Mouse (Mus musculus) C2C12 (cell line): Measurements from ENCODE around the gene St6galnac6. TPM values are rescaled to one million over a fixed set of nuclear protein-coding genes. Genes with fewer than 3 reads are reported as not detected.

Experiments
- H3K27me3 ChIP-seq: one replicate; pipeline ENCODE4 v1.6.1; 2011; ENCODE audit not compliant: control insufficient read depth, insufficient read depth, insufficient read length
- H3K36me3 ChIP-seq: one replicate; pipeline ENCODE4 v1.6.1; 2011; ENCODE audit not compliant: control insufficient read depth, insufficient read depth
- H3K4me3 ChIP-seq: one replicate; pipeline ENCODE4 v1.5.1; 2011; ENCODE audit warnings: mild to moderate bottlenecking, control low read depth; ENCODE audit not compliant: poor library complexity, insufficient read depth, severe bottlenecking
- H3K79me2 ChIP-seq: one replicate; pipeline ENCODE4 v1.6.1; 2011; ENCODE audit not compliant: control insufficient read depth, insufficient read depth
- H3K79me3 ChIP-seq: one replicate; pipeline ENCODE4 v1.6.1; 2011; ENCODE audit warnings: low read depth, control low read depth
- H3ac ChIP-seq: one replicate; pipeline ENCODE3; 2011; ENCODE audit warnings: low read depth; ENCODE audit not compliant: control insufficient read depth, insufficient read length
- CEBPB ChIP-seq: IDR thresholded peaks from one replicate; pipeline ENCODE4 v1.6.1; 2011; ENCODE audit warnings: low read depth, mild to moderate bottlenecking, control low read depth, moderate library complexity
- CTCF ChIP-seq: IDR thresholded peaks from one replicate; pipeline ENCODE4 v1.5.1; 2011; ENCODE audit not compliant: control insufficient read depth, insufficient read depth, insufficient read length
- FOSL1 ChIP-seq: IDR thresholded peaks from one replicate; pipeline ENCODE4 v1.8.0; 2011; ENCODE audit warnings: mild to moderate bottlenecking, low read length; ENCODE audit not compliant: poor library complexity, insufficient read depth, severe bottlenecking
- MAX ChIP-seq: IDR thresholded peaks from one replicate; pipeline ENCODE4 v1.6.1; 2011; ENCODE audit warnings: mild to moderate bottlenecking, control low read depth
- MYOD1 ChIP-seq: IDR thresholded peaks from one replicate; pipeline ENCODE4 v1.6.1; 2011; ENCODE audit warnings: low read depth; ENCODE audit not compliant: control insufficient read depth, insufficient read length
- MYOG ChIP-seq: IDR thresholded peaks from one replicate; pipeline ENCODE4 v1.6.1; 2011; ENCODE audit not compliant: control insufficient read depth, insufficient read length; ENCODE audit errors: extremely low read depth
- USF1 ChIP-seq: IDR thresholded peaks from one replicate; pipeline ENCODE4 v1.6.1; 2011; ENCODE audit warnings: low read depth, mild to moderate bottlenecking, control low read depth, moderate library complexity
- polyA plus RNA-seq: library from polyadenylated mRNA; unstranded; fragments of >200 nt; fragmentation: generic; extraction: Trizol; gene quantifications from one replicate; pipeline ENCODE4 v1.2.1, GENCODE M21; 2012; ENCODE audit warnings: missing spikeins

The St6galnac6 gene
- polyA plus RNA-seq, 1 experiment: 59.1 TPM

GRCm38 (mm10) chr2:32617109-32617508 lies 17.6 kb downstream of the St6galnac6 start:
- Histone ChIP-seq H3K4me3 (no peak overlapping the region), H3K36me3 (peaks cover 62% of the 10 kb centered on the region), H3K27me3 (no peaks in the 10 kb centered on the region), H3K79me2 (peaks cover 4% of the 10 kb centered on the region), H3ac (no peak overlapping the region), H3K79me3 (peaks cover 1% of the 10 kb centered on the region)
- no peak for TF ChIP-seq CTCF

GRCm38 (mm10) chr2:32617601-32618000 lies 18.1 kb downstream of the St6galnac6 start:
- TF ChIP-seq USF1: no peak
- no peak for TF ChIP-seq FOSL1
- TF ChIP-seq CTCF: no peak
- no peak for TF ChIP-seq MAX

GRCm38 (mm10) chr2:32618051-32618450 lies 18.5 kb downstream of the St6galnac6 start:
- H3ac ChIP-seq: no peak overlapping the region
- H3K4me3 ChIP-seq: no peak overlapping the region
- H3K36me3 ChIP-seq: peaks cover 53% of the 10 kb centered on the region
- TF ChIP-seq MYOD1: peak; percentile 31
- no peak for TF ChIP-seq CEBPB
- H3K79me2 ChIP-seq: no peaks in the 10 kb centered on the region
- no peaks in the 10 kb centered on the region for H3K27me3 ChIP-seq
- no peaks in the 10 kb centered on the region for H3K79me3 ChIP-seq

More at GRCm38 (mm10) chr2:32617601-32618000, 18.1 kb downstream of the St6galnac6 start:
- Histone ChIP-seq H3K4me3 (no peak overlapping the region), H3K36me3 (peaks cover 57% of the 10 kb centered on the region), H3ac (no peak overlapping the region), H3K79me3 (no peaks in the 10 kb centered on the region), H3K27me3 (no peaks in the 10 kb centered on the region), H3K79me2 (no peaks in the 10 kb centered on the region)

GRCm38 (mm10) chr2:32620682-32621516 lies 21.4 kb downstream of the St6galnac6 start:
- peak; percentile 6 for TF ChIP-seq CEBPB
- TF ChIP-seq MYOD1: no peak
- Histone ChIP-seq H3K79me3 (no peaks in the 10 kb centered on the region), H3K4me3 (no peak overlapping the region), H3K27me3 (no peaks in the 10 kb centered on the region), H3ac (peak overlapping the region; percentile 13), H3K79me2 (no peaks in the 10 kb centered on the region), H3K36me3 (peaks cover 28% of the 10 kb centered on the region)

GRCm38 (mm10) chr2:32621517-32621859 lies 22.0 kb downstream of the St6galnac6 start, which contains the start of gene Ak1:
Ak1 (plus strand) TSS chr2:32621758.
- H3K36me3 ChIP-seq: peaks cover 22% of the 10 kb centered on the region
- no peak for TF ChIP-seq FOSL1
- no peak for TF ChIP-seq CTCF
- no peak for TF ChIP-seq MYOD1
- no peak for TF ChIP-seq USF1
- no peak for TF ChIP-seq MAX
- TF ChIP-seq MYOG: no peak
- no peak for TF ChIP-seq CEBPB
- no peak within 1 kb of the TSS for H3K4me3 ChIP-seq
- no peaks in the 10 kb centered on the region for H3K79me3 ChIP-seq
- no peaks in the 10 kb centered on the region for H3K79me2 ChIP-seq
- no peaks in the 10 kb centered on the region for H3K27me3 ChIP-seq
- peak within 1 kb of the TSS; percentile 13 for H3ac ChIP-seq

- H3K79me3 ChIP-seq: no peaks in the 10 kb centered on the region
- no peak overlapping the region for H3ac ChIP-seq
- H3K4me3 ChIP-seq: no peak overlapping the region
- no peaks in the 10 kb centered on the region for H3K36me3 ChIP-seq
- TF ChIP-seq MAX (no peak), USF1 (no peak), CEBPB (peak; percentile 47), MYOG (no peak), CTCF (no peak), MYOD1 (no peak), FOSL1 (no peak)
- H3K27me3 ChIP-seq: no peaks in the 10 kb centered on the region
- H3K79me2 ChIP-seq: peaks cover 6% of the 10 kb centered on the region
These were observed 24.7 kb downstream of the St6galnac6 start for GRCm38 (mm10) chr2:32624111-32624748.
